In the genomic region with DNA sequence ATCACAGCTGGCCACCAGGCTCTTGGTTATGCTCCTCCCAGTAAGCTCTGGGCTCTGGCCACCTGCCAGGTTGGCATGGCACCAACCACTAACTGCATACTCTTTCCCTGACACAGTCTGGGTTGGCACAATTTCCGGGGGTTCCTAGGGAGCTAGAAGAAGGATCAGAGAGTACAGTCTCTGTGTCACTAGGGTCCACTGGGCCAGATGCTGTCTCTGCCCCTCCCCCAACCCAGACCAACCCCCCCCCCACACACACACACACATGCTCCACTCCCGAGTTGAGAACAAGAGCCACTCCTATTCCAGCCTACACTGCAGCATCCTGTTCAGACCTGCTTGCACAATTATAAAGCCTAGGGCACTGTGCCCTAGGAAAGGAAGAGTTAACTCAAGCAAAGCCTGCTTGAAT, we compare ENCODE assay signal across 8 mouse cellular contexts. TPM values are rescaled to one million over a fixed set of nuclear protein-coding genes. Genes with fewer than 3 reads are reported as not detected.
A peak's percentile ranks its signal among the peaks of the same experiment; 100 is the strongest.
DNase-seq lines count a peak whose midpoint lies in the region; ATAC-seq lines count a peak whose summit lies in the region.

No protein-coding gene starts in this region.

- DNase-seq in Muller cell, postnatal 12 days (ENCODE audit: inconsistent ontology term), result peak; percentile 94
- DNase-seq in cerebellum, adult 8-10 months, result peak; percentile 12
- peak; percentile 55 to 70 for DNase-seq in frontal cortex, postnatal 36 days (ENCODE audit: low spot score in 2 of 2)
- DNase-seq in layer of hippocampus, postnatal 25 days (ENCODE audit: extremely low spot score in 1 of 2, low spot score in 1 of 2), result peak; percentile 57 to 77

- no peaks in the 10 kb centered on the region for H3K9me3 ChIP-seq in hindbrain, embryonic 15.5 days
- no peaks in the 10 kb centered on the region; the same call in 1 of the 2 replicates for H3K9me3 ChIP-seq in midbrain, embryonic 13.5 days
- H3K9me3 ChIP-seq in stomach, embryonic 16.5 days (replicated peaks; ENCODE audit: control insufficient read depth, low read length), result 0 out of 2 replicates have a peak, but pooled peaks cover 4% of the 10 kb centered on the region

- WGBS in hindbrain, embryonic 15.5 days, result 17% methylated on average over 2 of the region's 2 CpGs
- WGBS in midbrain, embryonic 13.5 days, result 24% methylated on average over 2 of the region's 2 CpGs
- WGBS in stomach, embryonic 16.5 days, result 17% methylated on average over 2 of the region's 2 CpGs

- H3K4me3 ChIP-seq in hindbrain, embryonic 15.5 days, result no peak overlapping the region
- H3K4me3 ChIP-seq in midbrain, embryonic 13.5 days (replicated peaks), result no peak overlapping the region
- no peak overlapping the region for H3K4me3 ChIP-seq in stomach, embryonic 16.5 days (replicated peaks; ENCODE audit: low read length)

- no peak overlapping the region for H3K9ac ChIP-seq in hindbrain, embryonic 15.5 days
- H3K9ac ChIP-seq in midbrain, embryonic 13.5 days (replicated peaks), result no peak overlapping the region
- no peak overlapping the region for H3K9ac ChIP-seq in stomach, embryonic 16.5 days (ENCODE audit: low read length)

- H3K4me1 ChIP-seq in hindbrain, embryonic 15.5 days (replicated peaks), result peaks cover 15% of the 10 kb centered on the region
- H3K4me1 ChIP-seq in midbrain, embryonic 13.5 days (replicated peaks), result peaks cover 18% of the 10 kb centered on the region
- H3K4me1 ChIP-seq in stomach, embryonic 16.5 days (ENCODE audit: control insufficient read depth, insufficient read depth, low read length), result peaks cover 12% of the 10 kb centered on the region; the same call in 1 of the 2 replicates

- no peak overlapping the region for H3K4me2 ChIP-seq in hindbrain, embryonic 15.5 days
- H3K4me2 ChIP-seq in midbrain, embryonic 13.5 days (replicated peaks), result 0 out of 2 replicates have a peak overlapping the region, but pooled peaks have one; percentile 5
- H3K4me2 ChIP-seq in stomach, embryonic 16.5 days (ENCODE audit: low read depth, low read length), result no peak overlapping the region

- ATAC-seq in hindbrain, embryonic 15.5 days (ENCODE audit: low FRiP score, low read depth), result peak; percentile 94
- peak; percentile 94 for ATAC-seq in midbrain, embryonic 13.5 days
- ATAC-seq in stomach, embryonic 16.5 days (ENCODE audit: insufficient read depth, low FRiP score), result peak; percentile 85
- no peak for ATAC-seq in megakaryocyte, adult 5-6 weeks (ENCODE audit: poor library complexity, severe bottlenecking)

- no peaks in the 10 kb centered on the region for H3K27me3 ChIP-seq in hindbrain, embryonic 15.5 days
- no peaks in the 10 kb centered on the region for H3K27me3 ChIP-seq in midbrain, embryonic 13.5 days
- no peaks in the 10 kb centered on the region for H3K27me3 ChIP-seq in stomach, embryonic 16.5 days (ENCODE audit: control insufficient read depth, insufficient read depth, low read length)

- no peaks in the 10 kb centered on the region for H3K36me3 ChIP-seq in hindbrain, embryonic 15.5 days
- no peaks in the 10 kb centered on the region for H3K36me3 ChIP-seq in midbrain, embryonic 13.5 days
- no peaks in the 10 kb centered on the region for H3K36me3 ChIP-seq in stomach, embryonic 16.5 days (ENCODE audit: control insufficient read depth, insufficient read depth, low read length)

- H3K27ac ChIP-seq in hindbrain, embryonic 15.5 days (replicated peaks), result peak overlapping the region; percentile 65
- H3K27ac ChIP-seq in midbrain, embryonic 13.5 days, result peak overlapping the region; percentile 70
- H3K27ac ChIP-seq in stomach, embryonic 16.5 days (ENCODE audit: low read length), result peak overlapping the region; percentile 69

RNA-seq across cellular contexts. Expression of gene Pwwp2a, which starts 38.6 kb away (rescaled TPM):
- 26.8 and 31.5 TPM in 2 replicates for polyA plus RNA-seq in hindbrain, embryonic 15.5 days (2015; fragmentation: Nextera tagmentation; extraction: Ambion mirVana)
- 10 to 100 TPM; 66.8 to 72.4 TPM for total RNA-seq in layer of hippocampus, postnatal 25 days (2021)
- 30.1 and 36.3 TPM in 2 replicates for polyA plus RNA-seq in midbrain, embryonic 13.5 days (2015; fragmentation: Nextera tagmentation; extraction: Ambion mirVana)
- polyA plus RNA-seq in stomach, embryonic 16.5 days (2015; fragmentation: Nextera tagmentation; extraction: Ambion mirVana), result 9.4 and 11.9 TPM in 2 replicates
- total RNA-seq in megakaryocyte, adult 5-6 weeks (2015), result 28.9 and 29.2 TPM in 2 replicates
- total RNA-seq in megakaryocyte, adult 5-6 weeks (2017), result 21.5 and 21.9 TPM in 2 replicates

RNA-seq across cellular contexts. Expression of gene Fabp6, which starts 41.8 kb away (rescaled TPM):
- polyA plus RNA-seq in hindbrain, embryonic 15.5 days (2015; fragmentation: Nextera tagmentation; extraction: Ambion mirVana), result not detected in 2 replicates
- not detected for total RNA-seq in layer of hippocampus, postnatal 25 days (2021)
- not detected in 2 replicates for polyA plus RNA-seq in midbrain, embryonic 13.5 days (2015; fragmentation: Nextera tagmentation; extraction: Ambion mirVana)
- 3.1 and 3.2 TPM in 2 replicates for polyA plus RNA-seq in stomach, embryonic 16.5 days (2015; fragmentation: Nextera tagmentation; extraction: Ambion mirVana)
- total RNA-seq in megakaryocyte, adult 5-6 weeks (2015), result not detected in 2 replicates
- not detected in 2 replicates for total RNA-seq in megakaryocyte, adult 5-6 weeks (2017)

RNA-seq across cellular contexts. Expression of gene 4933415A04Rik, which starts 56.3 kb away (rescaled TPM):
- polyA plus RNA-seq in hindbrain, embryonic 15.5 days (2015; fragmentation: Nextera tagmentation; extraction: Ambion mirVana), result 3.4 and 3.8 TPM in 2 replicates
- total RNA-seq in layer of hippocampus, postnatal 25 days (2021), result 1 to 10 TPM; 1.5 to 1.6 TPM
- polyA plus RNA-seq in midbrain, embryonic 13.5 days (2015; fragmentation: Nextera tagmentation; extraction: Ambion mirVana), result 6.6 and 7.2 TPM in 2 replicates
- polyA plus RNA-seq in stomach, embryonic 16.5 days (2015; fragmentation: Nextera tagmentation; extraction: Ambion mirVana), result 3.4 and 3.5 TPM in 2 replicates
- not detected in 2 replicates for total RNA-seq in megakaryocyte, adult 5-6 weeks (2015)
- not detected in 2 replicates for total RNA-seq in megakaryocyte, adult 5-6 weeks (2017)

Comparison
In these comparisons a context has a peak if more than half of its experiments do, and no peak if none do; other contexts are left out.
1. DNase-seq: peak in every context shown above with its lines; median percentile 94 in Muller cell, postnatal 12 days; 67 in layer of hippocampus, postnatal 25 days; 62 in frontal cortex, postnatal 36 days; 12 in cerebellum, adult 8-10 months.